Mouse (Mus musculus): ENCODE results near the gene Glis1. TPM values are rescaled to one million over a fixed set of nuclear protein-coding genes. Genes with fewer than 3 reads are reported as not detected.
A peak's percentile ranks its signal among the peaks of the same experiment; 100 is the strongest.

Glis1 gene
- 1.1 TPM in 2 replicates for polyA plus RNA-seq (2015; fragmentation: Nextera tagmentation; extraction: Ambion mirVana)

GRCm38 (mm10) chr4:107434356-107435237 is at the start of gene Glis1:
Gene Glis1 (plus strand): TSS chr4:107434591.
- no peaks in the 10 kb centered on the region for H3K36me3 ChIP-seq (ENCODE audit: control insufficient read depth, insufficient read depth)
- peaks cover 17% of the 10 kb centered on the region for H3K4me1 ChIP-seq (replicated peaks; ENCODE audit: control insufficient read depth, insufficient read depth, low read length)
- peak within 1 kb of the TSS; percentile 93 for H3K4me2 ChIP-seq (ENCODE audit: low read length)
- peak; percentile 82 for ATAC-seq
- under 1% methylated on average over 98 of the region's 112 CpGs for WGBS
- H3K27me3 ChIP-seq (replicated peaks; ENCODE audit: control insufficient read depth, insufficient read depth, low read length): peaks cover 34% of the 10 kb centered on the region
- H3K9ac ChIP-seq (replicated peaks; ENCODE audit: low read depth, low read length): peak within 1 kb of the TSS; percentile 67
- H3K4me3 ChIP-seq (replicated peaks; ENCODE audit: low read length): peak within 1 kb of the TSS; percentile 72
- H3K27ac ChIP-seq (ENCODE audit: low read length): no peak within 1 kb of the TSS
- no peaks in the 10 kb centered on the region for H3K9me3 ChIP-seq (ENCODE audit: control insufficient read depth, low read length)

DNA sequence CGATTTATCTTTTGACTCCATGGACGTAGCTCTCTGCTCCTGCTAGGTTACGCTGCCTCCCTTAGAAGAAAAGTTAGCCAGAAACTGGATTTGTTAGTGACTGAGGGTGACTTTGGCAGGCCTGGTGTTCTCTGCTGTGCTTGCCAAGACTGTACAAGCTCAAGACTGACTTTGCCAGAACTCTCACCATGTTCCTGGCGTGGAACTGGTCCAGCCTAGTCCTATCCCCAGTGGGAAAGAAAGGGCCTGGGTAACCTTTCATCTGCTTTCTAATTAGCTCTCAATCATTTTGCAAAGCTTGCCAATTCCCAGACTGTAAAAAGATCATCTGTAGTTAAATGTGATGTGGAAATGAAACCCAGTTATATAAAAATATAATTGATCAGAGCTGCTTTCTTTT is 47.4 kb upstream of the Glis1 start:
- Histone ChIP-seq H3K4me1 (replicated peaks; ENCODE audit: control insufficient read depth, insufficient read depth, low read length) (0 out of 2 replicates have a peak, but pooled peaks cover 5% of the 10 kb centered on the region), H3K4me3 (replicated peaks; ENCODE audit: low read length) (no peak overlapping the region), H3K36me3 (ENCODE audit: control insufficient read depth, insufficient read depth) (peaks cover 10% of the 10 kb centered on the region), H3K27me3 (replicated peaks; ENCODE audit: control insufficient read depth, insufficient read depth, low read length) (no peaks in the 10 kb centered on the region), H3K9ac (replicated peaks; ENCODE audit: low read depth, low read length) (no peak overlapping the region), H3K27ac (ENCODE audit: low read length) (peak overlapping the region; percentile 58; the same call in 1 of the 2 replicates), H3K9me3 (ENCODE audit: control insufficient read depth, low read length) (no peaks in the 10 kb centered on the region), H3K4me2 (ENCODE audit: low read length) (no peak overlapping the region)
- WGBS: 68% methylated on average over 4 of the region's 4 CpGs
- peak; percentile 72; the same call in 1 of the 2 replicates for ATAC-seq

GRCm38 (mm10) chr4:107387465-107387864 is 46.9 kb upstream of the Glis1 start:
- Histone ChIP-seq H3K4me1 (replicated peaks; ENCODE audit: control insufficient read depth, insufficient read depth, low read length) (0 out of 2 replicates have a peak, but pooled peaks cover 5% of the 10 kb centered on the region), H3K36me3 (ENCODE audit: control insufficient read depth, insufficient read depth) (peaks cover 10% of the 10 kb centered on the region), H3K4me2 (ENCODE audit: low read length) (no peak overlapping the region), H3K9ac (replicated peaks; ENCODE audit: low read depth, low read length) (no peak overlapping the region), H3K27me3 (replicated peaks; ENCODE audit: control insufficient read depth, insufficient read depth, low read length) (no peaks in the 10 kb centered on the region), H3K9me3 (ENCODE audit: control insufficient read depth, low read length) (no peaks in the 10 kb centered on the region), H3K4me3 (replicated peaks; ENCODE audit: low read length) (no peak overlapping the region), H3K27ac (ENCODE audit: low read length) (peak overlapping the region; percentile 58; the same call in 1 of the 2 replicates)
- peak; percentile 59 for ATAC-seq
- WGBS: 63% methylated on average over 8 of the region's 8 CpGs

DNA sequence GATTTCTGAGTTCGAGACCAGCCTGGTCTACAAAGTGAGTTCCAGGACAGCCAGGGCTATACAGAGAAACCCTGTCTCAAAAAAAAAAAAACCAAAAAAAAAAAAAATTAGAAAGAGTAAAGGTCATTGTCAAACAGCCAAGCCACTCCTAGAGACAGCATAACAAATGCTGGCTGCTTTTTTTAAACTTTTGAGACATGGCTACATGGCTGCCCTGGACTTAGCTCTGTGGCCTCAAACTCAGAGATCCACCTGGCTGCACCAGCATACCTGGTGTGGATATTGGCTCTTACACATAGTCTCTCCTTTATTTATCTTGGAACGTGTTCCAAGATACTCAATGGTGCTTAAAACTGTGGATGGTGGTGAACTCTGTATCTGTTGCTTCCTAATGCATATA is 46.1 kb upstream of the Glis1 start:
- H3K9ac ChIP-seq (replicated peaks; ENCODE audit: low read depth, low read length): no peak overlapping the region
- 0 out of 2 replicates have a peak, but pooled peaks cover 5% of the 10 kb centered on the region for H3K4me1 ChIP-seq (replicated peaks; ENCODE audit: control insufficient read depth, insufficient read depth, low read length)
- no peak for ATAC-seq
- WGBS: over 99% methylated on average over 2 of the region's 2 CpGs
- no peak overlapping the region for H3K27ac ChIP-seq (ENCODE audit: low read length)
- H3K4me3 ChIP-seq (replicated peaks; ENCODE audit: low read length): no peak overlapping the region
- no peaks in the 10 kb centered on the region for H3K9me3 ChIP-seq (ENCODE audit: control insufficient read depth, low read length)
- H3K36me3 ChIP-seq (ENCODE audit: control insufficient read depth, insufficient read depth): peaks cover 15% of the 10 kb centered on the region
- no peak overlapping the region for H3K4me2 ChIP-seq (ENCODE audit: low read length)
- no peaks in the 10 kb centered on the region for H3K27me3 ChIP-seq (replicated peaks; ENCODE audit: control insufficient read depth, insufficient read depth, low read length)

DNA sequence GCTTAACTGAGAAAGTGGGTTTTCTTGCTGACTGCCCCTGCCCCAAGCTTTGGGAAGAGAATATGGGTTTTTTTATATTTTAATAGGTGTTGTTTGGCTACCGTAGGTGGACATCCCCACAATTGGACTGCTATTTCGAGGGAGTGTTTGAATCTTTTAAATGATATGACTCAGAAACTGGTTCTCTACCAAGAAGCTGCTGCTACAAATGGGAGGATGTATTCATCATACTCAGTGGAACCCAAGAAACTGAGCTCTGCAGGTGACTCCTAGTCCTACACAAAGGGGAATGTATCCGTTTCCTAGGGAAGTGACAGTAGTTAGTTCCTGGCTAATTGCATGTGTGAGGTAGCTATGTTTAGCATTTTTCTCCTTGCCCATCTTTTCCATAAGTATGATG is 45.0 kb upstream of the Glis1 start:
- WGBS: 89% methylated on average over 3 of the region's 3 CpGs
- H3K9ac ChIP-seq (replicated peaks; ENCODE audit: low read depth, low read length): no peak overlapping the region
- H3K27ac ChIP-seq (ENCODE audit: low read length): no peak overlapping the region
- no peaks in the 10 kb centered on the region for H3K9me3 ChIP-seq (ENCODE audit: control insufficient read depth, low read length)
- H3K4me2 ChIP-seq (ENCODE audit: low read length): no peak overlapping the region
- no peak overlapping the region for H3K4me3 ChIP-seq (replicated peaks; ENCODE audit: low read length)
- peaks cover 17% of the 10 kb centered on the region for H3K36me3 ChIP-seq (ENCODE audit: control insufficient read depth, insufficient read depth)
- ATAC-seq: no peak
- H3K27me3 ChIP-seq (replicated peaks; ENCODE audit: control insufficient read depth, insufficient read depth, low read length): no peaks in the 10 kb centered on the region
- H3K4me1 ChIP-seq (replicated peaks; ENCODE audit: control insufficient read depth, insufficient read depth, low read length): 0 out of 2 replicates have a peak, but pooled peaks cover 5% of the 10 kb centered on the region

DNA sequence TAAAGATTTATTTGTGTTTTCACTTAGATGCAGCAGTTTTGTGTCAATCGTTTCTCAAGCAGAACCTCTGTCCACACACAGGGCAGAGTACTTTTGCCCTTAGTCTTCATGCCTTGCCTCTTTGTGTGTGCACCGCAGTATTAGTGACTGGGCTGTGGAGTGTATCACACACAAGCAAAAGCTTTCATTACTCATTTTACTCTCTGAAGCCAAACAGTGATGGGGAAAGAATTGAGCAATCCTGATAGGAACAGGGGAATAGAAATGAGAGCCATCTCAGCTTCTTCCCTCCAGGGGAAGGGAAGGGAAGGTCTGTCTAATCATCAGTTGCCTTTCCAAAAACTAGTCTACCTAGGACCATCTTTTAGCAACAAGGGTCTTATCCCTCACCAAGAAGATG is 40.6 kb upstream of the Glis1 start:
- Histone ChIP-seq H3K9ac (replicated peaks; ENCODE audit: low read depth, low read length) (no peak overlapping the region), H3K9me3 (ENCODE audit: control insufficient read depth, low read length) (no peaks in the 10 kb centered on the region), H3K27ac (ENCODE audit: low read length) (no peak overlapping the region), H3K27me3 (replicated peaks; ENCODE audit: control insufficient read depth, insufficient read depth, low read length) (no peaks in the 10 kb centered on the region), H3K36me3 (ENCODE audit: control insufficient read depth, insufficient read depth) (peaks cover 14% of the 10 kb centered on the region), H3K4me2 (ENCODE audit: low read length) (no peak overlapping the region), H3K4me1 (replicated peaks; ENCODE audit: control insufficient read depth, insufficient read depth, low read length) (no peaks in the 10 kb centered on the region), H3K4me3 (replicated peaks; ENCODE audit: low read length) (no peak overlapping the region)
- no peak for ATAC-seq
- 98% methylated on average over 2 of the region's 2 CpGs for WGBS

- Histone ChIP-seq H3K4me2 (ENCODE audit: low read length) (no peak overlapping the region), H3K36me3 (ENCODE audit: control insufficient read depth, insufficient read depth) (peaks cover 2% of the 10 kb centered on the region; the same call in 1 of the 2 replicates), H3K27ac (ENCODE audit: low read length) (no peak overlapping the region), H3K4me3 (replicated peaks; ENCODE audit: low read length) (no peak overlapping the region), H3K9me3 (ENCODE audit: control insufficient read depth, low read length) (no peaks in the 10 kb centered on the region), H3K4me1 (replicated peaks; ENCODE audit: control insufficient read depth, insufficient read depth, low read length) (peaks cover 4% of the 10 kb centered on the region; the same call in 1 of the 2 replicates), H3K27me3 (replicated peaks; ENCODE audit: control insufficient read depth, insufficient read depth, low read length) (no peaks in the 10 kb centered on the region; the same call in 1 of the 2 replicates), H3K9ac (replicated peaks; ENCODE audit: low read depth, low read length) (no peak overlapping the region)
- 87% methylated on average over 4 of the region's 4 CpGs for WGBS
- ATAC-seq: no peak
Observed at GRCm38 (mm10) chr4:107420202-107420601, 14.2 kb upstream of the Glis1 start.

GRCm38 (mm10) chr4:107421711-107422110 is 12.7 kb upstream of the Glis1 start:
- WGBS: 5% methylated on average over 14 of the region's 14 CpGs
- ATAC-seq: no peak
- Histone ChIP-seq H3K9ac (replicated peaks; ENCODE audit: low read depth, low read length) (no peak overlapping the region), H3K4me2 (ENCODE audit: low read length) (peak overlapping the region; percentile 16; the same call in 1 of the 2 replicates), H3K4me3 (replicated peaks; ENCODE audit: low read length) (no peak overlapping the region), H3K27me3 (replicated peaks; ENCODE audit: control insufficient read depth, insufficient read depth, low read length) (no peaks in the 10 kb centered on the region; the same call in 1 of the 2 replicates), H3K27ac (ENCODE audit: low read length) (no peak overlapping the region), H3K9me3 (ENCODE audit: control insufficient read depth, low read length) (no peaks in the 10 kb centered on the region), H3K36me3 (ENCODE audit: control insufficient read depth, insufficient read depth) (peaks cover 2% of the 10 kb centered on the region; the same call in 1 of the 2 replicates), H3K4me1 (replicated peaks; ENCODE audit: control insufficient read depth, insufficient read depth, low read length) (peaks cover 4% of the 10 kb centered on the region; the same call in 1 of the 2 replicates)

GRCm38 (mm10) chr4:107422176-107422575 is 12.2 kb upstream of the Glis1 start:
- WGBS: 21% methylated on average over 6 of the region's 6 CpGs
- H3K9me3 ChIP-seq (ENCODE audit: control insufficient read depth, low read length): no peaks in the 10 kb centered on the region
- no peak overlapping the region for H3K9ac ChIP-seq (replicated peaks; ENCODE audit: low read depth, low read length)
- peaks cover 4% of the 10 kb centered on the region; the same call in 1 of the 2 replicates for H3K4me1 ChIP-seq (replicated peaks; ENCODE audit: control insufficient read depth, insufficient read depth, low read length)
- no peak overlapping the region for H3K4me3 ChIP-seq (replicated peaks; ENCODE audit: low read length)
- no peaks in the 10 kb centered on the region; the same call in 1 of the 2 replicates for H3K27me3 ChIP-seq (replicated peaks; ENCODE audit: control insufficient read depth, insufficient read depth, low read length)
- H3K4me2 ChIP-seq (ENCODE audit: low read length): no peak overlapping the region
- ATAC-seq: no peak
- no peak overlapping the region for H3K27ac ChIP-seq (ENCODE audit: low read length)
- peaks cover 2% of the 10 kb centered on the region; the same call in 1 of the 2 replicates for H3K36me3 ChIP-seq (ENCODE audit: control insufficient read depth, insufficient read depth)

Data from forebrain, embryonic 16.5 days (tissue).